Mouse (Mus musculus): ENCODE data around the gene Fcgr4. TPM values are rescaled to one million over a fixed set of nuclear protein-coding genes. Genes with fewer than 3 reads are reported as not detected.

Fcgr4 gene
- total and polyA plus RNA-seq, 2 experiments from 2014 or later: 0.23 to 0.60 TPM

DNA sequence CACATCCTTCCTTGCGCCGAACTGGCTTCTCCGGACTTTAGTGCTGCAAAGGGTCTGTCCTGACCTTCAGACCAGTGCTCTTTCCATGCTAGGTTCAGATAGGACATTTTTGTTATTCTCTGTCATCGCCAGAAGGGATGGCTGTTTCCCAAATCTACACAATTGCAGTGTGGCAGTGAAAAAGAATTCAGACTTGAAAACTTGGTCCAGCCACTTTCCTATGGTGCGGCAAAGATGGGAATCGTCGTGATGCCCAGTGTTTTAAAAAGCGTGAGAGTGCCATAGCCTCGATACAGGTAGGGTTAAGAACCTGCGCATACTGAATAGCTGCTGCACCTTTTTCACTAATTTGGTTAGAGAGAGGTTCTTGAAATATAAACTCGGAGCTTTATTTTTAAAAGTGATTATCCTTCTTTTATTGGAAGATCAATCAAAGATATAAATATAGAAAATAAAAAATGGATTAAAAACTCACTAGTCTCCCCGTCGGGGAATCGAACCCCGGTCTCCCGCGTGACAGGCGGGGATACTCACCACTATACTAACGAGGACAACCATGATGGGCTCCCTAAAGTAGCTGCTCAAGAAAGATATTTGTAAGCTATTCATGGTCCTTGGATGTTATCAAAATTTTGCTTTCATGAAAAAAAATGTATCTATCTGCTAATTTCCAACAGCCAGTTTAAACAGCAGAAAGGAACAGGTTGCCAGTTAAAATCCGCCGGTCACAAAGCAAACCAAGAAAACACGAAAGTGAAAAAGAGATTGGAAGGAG lies 18.0 kb downstream of the Fcgr4 start:
- Histone ChIP-seq H3K4me2 (ENCODE audit: low read depth, low read length) (peak overlapping the region; percentile 63), H3K4me3 (ENCODE audit: low read depth, low read length) (peak overlapping the region; percentile 42), H3K9ac (replicated peaks; ENCODE audit: low read depth, low read length) (no peak overlapping the region), H3K4me1 (ENCODE audit: control insufficient read depth, insufficient read depth) (0 out of 2 replicates have a peak, but pooled peaks cover 5% of the 10 kb centered on the region), H3K27me3 (ENCODE audit: control insufficient read depth, insufficient read depth, low read length) (peaks cover 19% of the 10 kb centered on the region; the same call in 1 of the 2 replicates), H3K9me3 (replicated peaks; ENCODE audit: control insufficient read depth, low read length) (no peaks in the 10 kb centered on the region), H3K36me3 (replicated peaks; ENCODE audit: control insufficient read depth, insufficient read depth, low read length) (no peaks in the 10 kb centered on the region), H3K27ac (ENCODE audit: low read depth) (no peak overlapping the region)
- 4% methylated on average over 22 of the region's 22 CpGs for WGBS
- TF ChIP-seq CTCF (IDR thresholded peaks at IDR 0.05; ENCODE audit: low read depth) (no peak), EP300 (IDR thresholded peaks at IDR 0.05; ENCODE audit: low read depth) (no peak)
- peak; percentile 49 for DNase-seq (ENCODE audit: low spot score)
- no peak for ATAC-seq (ENCODE audit: insufficient read depth, low read depth)

DNA sequence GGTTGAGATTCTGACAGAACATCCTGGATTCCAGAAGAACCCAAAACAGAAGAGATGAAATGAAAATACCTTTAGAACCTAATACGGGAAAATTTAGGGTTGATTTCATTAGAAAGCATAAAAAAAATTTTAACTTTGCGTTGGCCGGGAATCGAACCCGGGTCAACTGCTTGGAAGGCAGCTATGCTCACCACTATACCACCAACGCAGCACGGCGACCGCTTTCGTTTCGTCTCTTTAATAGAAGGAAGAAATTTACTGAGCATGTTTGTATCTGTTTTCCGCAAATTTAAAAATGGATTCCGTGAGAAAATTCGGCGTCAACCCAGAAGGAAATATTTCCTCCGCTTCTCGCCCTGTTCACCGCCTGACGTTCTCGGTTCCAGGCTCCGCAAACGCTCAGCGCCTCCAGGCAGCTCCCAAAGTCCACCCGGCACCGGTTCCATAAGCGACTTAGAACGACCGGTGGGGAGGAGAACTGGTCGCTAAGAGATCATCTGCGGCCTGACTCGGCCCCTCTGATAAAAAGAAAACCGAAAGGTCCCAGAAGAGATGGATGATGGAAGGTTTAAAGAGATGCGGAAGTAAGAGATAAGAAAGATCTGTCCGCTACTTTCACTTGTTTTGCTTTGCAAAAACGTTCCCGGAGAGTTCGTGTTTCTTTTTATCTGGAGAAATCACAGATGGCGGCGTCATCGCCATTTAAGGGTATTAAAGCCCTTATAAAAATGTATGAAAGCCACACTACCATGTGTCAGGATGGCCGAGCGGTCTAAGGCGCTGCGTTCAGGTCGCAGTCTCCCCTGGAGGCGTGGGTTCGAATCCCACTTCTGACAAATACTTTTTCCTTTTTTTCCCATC lies 19.4 kb downstream of the Fcgr4 start:
- peak overlapping the region; percentile 80 for H3K4me3 ChIP-seq (ENCODE audit: low read depth, low read length)

DNA sequence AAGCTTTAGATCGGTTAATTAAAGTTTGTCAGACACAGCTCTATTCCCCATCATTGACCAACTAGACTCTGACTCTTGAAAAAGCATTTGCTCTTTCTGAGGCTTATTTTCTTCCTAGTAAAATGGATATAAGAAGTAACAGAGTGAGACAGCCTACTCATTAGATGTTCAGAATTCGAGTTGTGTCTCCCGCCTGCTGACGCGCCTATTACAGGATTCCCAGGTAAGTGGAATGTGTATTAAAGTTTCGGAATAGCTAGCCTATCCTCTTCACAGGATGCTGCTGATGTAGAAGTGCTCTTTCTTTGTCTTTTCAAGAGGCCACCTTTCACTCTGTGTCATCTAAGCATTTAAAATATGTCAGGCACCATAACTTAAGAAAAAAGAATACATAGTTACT lies 20.4 kb downstream of the Fcgr4 start:
- no peak overlapping the region for H3K9ac ChIP-seq (replicated peaks; ENCODE audit: low read depth, low read length)
- H3K9me3 ChIP-seq (replicated peaks; ENCODE audit: control insufficient read depth, low read length): no peaks in the 10 kb centered on the region
- no peak for TF ChIP-seq CTCF (IDR thresholded peaks at IDR 0.05; ENCODE audit: low read depth)
- TF ChIP-seq EP300 (IDR thresholded peaks at IDR 0.05; ENCODE audit: low read depth): no peak
- no peaks in the 10 kb centered on the region for H3K36me3 ChIP-seq (replicated peaks; ENCODE audit: control insufficient read depth, insufficient read depth, low read length)
- no peak overlapping the region for H3K4me2 ChIP-seq (ENCODE audit: low read depth, low read length)
- no peak for ATAC-seq (ENCODE audit: insufficient read depth, low read depth)
- no peak overlapping the region for H3K4me3 ChIP-seq (ENCODE audit: low read depth, low read length)
- no peak overlapping the region for H3K27ac ChIP-seq (ENCODE audit: low read depth)
- no peak for DNase-seq (ENCODE audit: low spot score)
- 80% methylated on average over 6 of the region's 6 CpGs for WGBS
- 0 out of 2 replicates have a peak, but pooled peaks cover 5% of the 10 kb centered on the region for H3K4me1 ChIP-seq (ENCODE audit: control insufficient read depth, insufficient read depth)
- H3K27me3 ChIP-seq (ENCODE audit: control insufficient read depth, insufficient read depth, low read length): 0 out of 2 replicates have a peak, but pooled peaks cover 4% of the 10 kb centered on the region

More for the DNA sequence above, 19.4 kb downstream of the Fcgr4 start:
- WGBS: under 1% methylated on average over 47 of the region's 47 CpGs
- Histone ChIP-seq H3K4me1 (ENCODE audit: control insufficient read depth, insufficient read depth) (0 out of 2 replicates have a peak, but pooled peaks cover 5% of the 10 kb centered on the region), H3K27ac (ENCODE audit: low read depth) (peak overlapping the region; percentile 87), H3K9me3 (replicated peaks; ENCODE audit: control insufficient read depth, low read length) (no peaks in the 10 kb centered on the region), H3K36me3 (replicated peaks; ENCODE audit: control insufficient read depth, insufficient read depth, low read length) (no peaks in the 10 kb centered on the region), H3K9ac (replicated peaks; ENCODE audit: low read depth, low read length) (peak overlapping the region; percentile 83), H3K27me3 (ENCODE audit: control insufficient read depth, insufficient read depth, low read length) (peaks cover 7% of the 10 kb centered on the region; the same call in 1 of the 2 replicates), H3K4me2 (ENCODE audit: low read depth, low read length) (peak overlapping the region; percentile 61)
- ATAC-seq (ENCODE audit: insufficient read depth, low read depth) (peak; percentile 83), DNase-seq (ENCODE audit: low spot score) (peak; percentile 54)
- no peak for TF ChIP-seq CTCF (IDR thresholded peaks at IDR 0.05; ENCODE audit: low read depth)
- peak; percentile 4; the same call in 1 of the 2 replicates for TF ChIP-seq EP300 (IDR thresholded peaks at IDR 0.05; ENCODE audit: low read depth)

DNA sequence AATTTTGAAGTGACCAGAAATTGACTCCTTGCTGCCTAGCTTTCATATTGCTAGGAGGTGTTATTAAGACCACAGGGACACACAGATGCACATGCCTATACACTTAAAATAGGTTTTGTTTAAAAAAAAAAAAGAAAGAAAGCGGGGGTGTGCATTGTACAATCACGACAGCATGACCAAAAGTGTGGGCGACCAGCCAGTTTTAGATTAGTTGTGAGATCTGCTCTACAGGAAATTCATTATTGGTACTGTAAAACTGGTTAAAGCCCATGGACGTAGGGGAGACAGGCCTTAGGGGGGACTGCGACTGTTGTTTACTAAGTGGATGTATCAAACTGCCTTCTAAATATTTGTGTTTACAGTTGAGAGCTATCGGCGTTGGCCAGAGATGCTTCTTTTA lies 21.2 kb downstream of the Fcgr4 start:
- no peak overlapping the region for H3K4me3 ChIP-seq (ENCODE audit: low read depth, low read length)
- no peak for ATAC-seq (ENCODE audit: insufficient read depth, low read depth)
- no peak overlapping the region for H3K27ac ChIP-seq (ENCODE audit: low read depth)
- 0 out of 2 replicates have a peak, but pooled peaks cover 4% of the 10 kb centered on the region for H3K27me3 ChIP-seq (ENCODE audit: control insufficient read depth, insufficient read depth, low read length)
- 0 out of 2 replicates have a peak, but pooled peaks cover 5% of the 10 kb centered on the region for H3K4me1 ChIP-seq (ENCODE audit: control insufficient read depth, insufficient read depth)
- no peak for DNase-seq (ENCODE audit: low spot score)
- no peak overlapping the region for H3K4me2 ChIP-seq (ENCODE audit: low read depth, low read length)
- H3K9ac ChIP-seq (replicated peaks; ENCODE audit: low read depth, low read length): no peak overlapping the region
- TF ChIP-seq EP300 (IDR thresholded peaks at IDR 0.05; ENCODE audit: low read depth) (no peak), CTCF (IDR thresholded peaks at IDR 0.05; ENCODE audit: low read depth) (no peak)
- no peaks in the 10 kb centered on the region for H3K36me3 ChIP-seq (replicated peaks; ENCODE audit: control insufficient read depth, insufficient read depth, low read length)
- 71% methylated on average over 7 of the region's 7 CpGs for WGBS
- H3K9me3 ChIP-seq (replicated peaks; ENCODE audit: control insufficient read depth, low read length): no peaks in the 10 kb centered on the region

DNA sequence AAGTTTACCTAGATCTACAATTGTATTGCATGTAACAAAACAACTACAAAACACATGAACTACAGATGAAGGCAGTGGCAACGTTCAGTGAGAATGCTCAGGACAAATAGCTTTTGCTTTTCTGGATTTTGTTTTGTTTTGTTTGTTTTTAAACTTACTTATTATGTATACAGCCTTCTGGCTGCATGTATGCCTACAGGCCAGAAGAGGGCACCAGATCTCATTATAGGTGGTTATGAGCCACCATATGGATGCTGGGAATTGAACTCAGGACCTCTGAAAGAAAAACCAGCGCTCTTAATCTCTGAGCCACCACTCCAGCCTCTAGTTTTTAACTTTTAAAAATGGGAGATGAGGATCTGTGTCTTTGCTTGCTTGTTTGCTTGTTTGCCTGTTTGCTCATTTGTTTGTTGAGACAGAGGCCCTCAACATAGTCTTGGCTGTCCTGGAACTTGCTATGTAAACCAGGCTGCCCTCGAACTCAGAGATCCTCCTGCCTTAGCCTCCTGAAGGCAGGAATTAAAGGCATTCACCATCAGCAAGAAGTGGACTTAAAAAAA lies 25.0 kb downstream of the Fcgr4 start:
- DNase-seq (ENCODE audit: low spot score) (no peak), ATAC-seq (ENCODE audit: insufficient read depth, low read depth) (no peak)
- no peak overlapping the region for H3K27ac ChIP-seq (ENCODE audit: low read depth)
- no peaks in the 10 kb centered on the region for H3K9me3 ChIP-seq (replicated peaks; ENCODE audit: control insufficient read depth, low read length)
- no peak overlapping the region for H3K9ac ChIP-seq (replicated peaks; ENCODE audit: low read depth, low read length)
- no peaks in the 10 kb centered on the region for H3K4me1 ChIP-seq (ENCODE audit: control insufficient read depth, insufficient read depth)
- peak overlapping the region; percentile 64 for H3K4me3 ChIP-seq (ENCODE audit: low read depth, low read length)
- no peaks in the 10 kb centered on the region for H3K36me3 ChIP-seq (replicated peaks; ENCODE audit: control insufficient read depth, insufficient read depth, low read length)
- H3K27me3 ChIP-seq (ENCODE audit: control insufficient read depth, insufficient read depth, low read length): no peaks in the 10 kb centered on the region
- TF ChIP-seq EP300 (IDR thresholded peaks at IDR 0.05; ENCODE audit: low read depth) (no peak), CTCF (IDR thresholded peaks at IDR 0.05; ENCODE audit: low read depth) (0 out of 2 replicates have a peak, but pooled peaks have one; percentile 10)
- H3K4me2 ChIP-seq (ENCODE audit: low read depth, low read length): peak overlapping the region; percentile 64
- whole genome bisulfite sequencing: 72% methylated on average over 3 of the region's 3 CpGs
